Mouse (Mus musculus) liver, postnatal 0 days (tissue): Measurements from ENCODE around the gene Pank1.
A peak's percentile ranks its signal among the peaks of the same experiment; 100 is the strongest.

Experiments
- CTCF ChIP-seq: sonication (generic); IDR thresholded peaks from 2 replicates; pipeline ENCODE4 v1.5.1; 2016; ENCODE audit warnings: antibody characterized with exemption, low read depth
- EP300 ChIP-seq: IDR thresholded peaks from 2 replicates; pipeline ENCODE4 v1.6.1; 2016; ENCODE audit warnings: antibody characterized with exemption, low read depth, mild to moderate bottlenecking

DNA sequence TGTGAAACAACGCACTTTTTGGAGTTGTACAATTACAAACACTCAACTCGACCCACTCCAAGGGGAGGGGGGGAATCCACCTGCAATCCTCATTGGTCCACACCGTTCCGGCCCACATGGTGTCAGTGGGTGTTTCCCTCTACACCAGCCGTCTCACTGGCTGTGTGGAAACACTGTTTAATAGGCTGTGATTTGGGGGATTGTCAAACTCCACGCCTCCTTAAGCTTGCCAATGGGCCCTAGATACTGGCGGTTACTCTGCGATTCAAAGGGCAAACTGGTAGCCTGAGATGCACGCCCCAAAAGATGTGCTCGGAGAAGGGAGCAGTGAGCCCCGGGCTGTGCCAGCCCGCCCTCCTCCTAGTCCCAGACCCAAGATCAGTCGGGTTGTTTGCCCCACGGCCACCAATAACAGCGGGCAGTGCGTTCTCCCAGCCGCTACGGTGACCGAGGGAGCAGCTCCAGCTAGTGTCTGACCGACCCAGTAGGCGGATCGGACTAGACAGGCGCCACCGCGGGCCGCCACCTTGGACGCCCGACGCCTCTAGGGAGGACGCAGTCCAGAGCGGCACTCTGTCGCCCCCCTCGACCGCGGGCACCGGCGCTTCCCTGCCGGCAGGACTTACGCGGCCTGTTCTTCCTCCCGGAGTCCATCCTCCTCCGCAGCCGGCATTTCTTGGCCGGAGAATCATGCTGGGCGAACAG is 1.2 kb downstream of the Pank1 start:
- TF ChIP-seq CTCF (peak; percentile 51), EP300 (peak; percentile 62; the same call in 1 of the 2 replicates)
